Mouse (Mus musculus) heart, postnatal 0 days (tissue): Measurements from ENCODE around the gene Gm7257. TPM values are rescaled to one million over a fixed set of nuclear protein-coding genes. Genes with fewer than 3 reads are reported as not detected.

Experiments
- ATAC-seq: fragments of 200-750 bp; cut with Nextera tagmentation; 2 replicates; pipeline ENCODE4 v1.8.0; 2017; ENCODE audit warnings: low read depth, moderate number of reproducible peaks, moderate library complexity; ENCODE audit not compliant: insufficient read depth
- DNase-seq: peaks from one replicate; pipeline ENCODE4 v3.0.0-alpha.2; 2016; ENCODE audit warnings: low spot score
- H3K27ac ChIP-seq: fragments of 300-500 bp; sonication (generic); 2 replicates; pipeline ENCODE4 v1.5.1; 2014; ENCODE audit warnings: low read depth, mild to moderate bottlenecking
- H3K27me3 ChIP-seq: fragments of 300-500 bp; sonication (generic); 2 replicates; pipeline ENCODE4 v1.6.1; 2014; ENCODE audit warnings: low read length, mixed read lengths; ENCODE audit not compliant: control insufficient read depth, insufficient read depth
- H3K36me3 ChIP-seq: fragments of 300-500 bp; sonication (generic); replicated peaks from 2 replicates; pipeline ENCODE4 v1.6.1; 2014; ENCODE audit warnings: low read length, mixed read lengths; ENCODE audit not compliant: control insufficient read depth, insufficient read depth
- H3K4me1 ChIP-seq: fragments of 300-500 bp; sonication (generic); 2 replicates; pipeline ENCODE4 v1.6.1; 2014; ENCODE audit warnings: antibody characterized with exemption; ENCODE audit not compliant: control insufficient read depth, insufficient read depth
- H3K4me2 ChIP-seq: fragments of 300-500 bp; sonication (generic); 2 replicates; pipeline ENCODE4 v1.6.1; 2014; ENCODE audit warnings: low read depth, mild to moderate bottlenecking, low read length, moderate library complexity
- H3K4me3 ChIP-seq: fragments of 300-500 bp; sonication (generic); 2 replicates; pipeline ENCODE4 v1.5.1; 2014; ENCODE audit warnings: low read depth, low read length
- H3K9ac ChIP-seq: fragments of 300-500 bp; sonication (generic); replicated peaks from 2 replicates; pipeline ENCODE4 v1.6.1; 2014; ENCODE audit warnings: low read depth, low read length, mixed read lengths
- H3K9me3 ChIP-seq: fragments of 300-500 bp; sonication (generic); replicated peaks from 2 replicates; pipeline ENCODE4 v1.6.1; 2016; ENCODE audit warnings: low read length; ENCODE audit not compliant: control insufficient read depth
- CTCF ChIP-seq: IDR thresholded peaks from 2 replicates; pipeline ENCODE4 v1.5.1; 2016; ENCODE audit warnings: antibody characterized with exemption, control low read depth, low read depth
- EP300 ChIP-seq: IDR thresholded peaks from 2 replicates; pipeline ENCODE4 v1.6.1; 2016; ENCODE audit warnings: antibody characterized with exemption, low read depth
- WGBS: fragments of 180-500 bp; shearing (Covaris S2); extraction: QIAGEN DNeasy Blood & Tissue Kit; methylation state at CpG from one replicate; pipeline ENCODE4 v1.1.7; 2014; 5-methylcytosine and 5-hydroxymethylcytosine counted together
- polyA plus RNA-seq: library from polyadenylated mRNA; unstranded; fragments of >200 nt; fragmentation: Nextera tagmentation; extraction: Ambion mirVana; gene quantifications from 2 replicates; pipeline ENCODE4 v1.2.1, GENCODE M21; 2015
- total RNA-seq: library from RNA; depleted of rRNA; stranded (reverse); fragments of >200 nt; gene quantifications from 2 replicates; pipeline ENCODE4 v1.2.3, GENCODE M21; 2014; ENCODE audit warnings: low replicate concordance; rRNA removed

The Gm7257 gene
- not detected in 2 replicates for total RNA-seq
- not detected in 2 replicates for polyA plus RNA-seq

DNA sequence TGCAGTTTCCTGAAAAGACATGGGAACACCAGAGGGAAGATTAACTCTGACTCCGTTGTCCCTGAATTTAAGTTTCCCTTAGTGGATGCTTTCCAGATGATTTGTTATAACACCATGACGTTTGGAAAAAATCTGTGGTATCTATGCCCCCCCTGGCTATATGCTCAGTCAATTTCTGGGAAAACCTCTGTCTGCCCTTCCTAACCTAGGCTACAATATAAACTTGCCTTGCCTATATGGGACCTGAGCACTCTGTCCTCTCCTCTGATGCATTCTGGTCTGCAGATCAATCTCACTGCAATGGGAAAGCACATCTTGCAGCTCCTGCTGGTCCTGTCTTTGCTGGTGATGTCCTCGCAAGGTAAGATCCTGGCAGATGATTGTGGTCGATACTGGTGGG, at the start of gene Gm7257:
Gene Gm7257 (plus strand): TSS at position 301 of the 400 bp plus-strand sequence.
- H3K9ac ChIP-seq = no peak within 1 kb of the TSS
- H3K36me3 ChIP-seq = no peaks in the 10 kb centered on the region
- no peak for TF ChIP-seq EP300
- TF ChIP-seq CTCF = no peak
- WGBS = 67% methylated on average over 4 of the region's 4 CpGs
- ATAC-seq (no peak), DNase-seq (no peak)
- no peaks in the 10 kb centered on the region for H3K27me3 ChIP-seq
- H3K9me3 ChIP-seq = no peaks in the 10 kb centered on the region
- H3K4me2 ChIP-seq = no peak within 1 kb of the TSS
- no peak within 1 kb of the TSS for H3K27ac ChIP-seq
- H3K4me1 ChIP-seq = no peaks in the 10 kb centered on the region
- H3K4me3 ChIP-seq = no peak within 1 kb of the TSS

DNA sequence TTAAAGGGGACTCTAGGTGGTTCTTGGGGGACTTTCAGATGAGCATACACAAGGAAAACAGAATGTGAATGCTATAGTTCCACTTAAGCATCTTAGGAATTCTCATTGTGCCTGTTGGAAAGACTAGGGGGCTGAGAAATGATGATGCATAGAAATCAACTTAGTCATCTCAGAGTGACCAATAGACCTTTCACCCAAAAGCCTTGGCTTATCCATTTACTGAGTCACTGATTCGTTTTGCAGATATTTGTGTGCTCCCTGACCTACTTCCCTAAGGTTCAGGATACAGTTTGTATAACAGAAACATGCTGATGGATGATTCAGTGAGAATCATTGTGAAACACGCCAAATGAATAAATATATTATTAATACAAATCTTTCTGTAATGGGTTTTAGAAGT, 28.7 kb upstream of the Gm7257 start:
- Histone ChIP-seq H3K27me3 (no peaks in the 10 kb centered on the region), H3K4me3 (no peak overlapping the region), H3K4me1 (no peaks in the 10 kb centered on the region), H3K27ac (no peak overlapping the region), H3K36me3 (no peaks in the 10 kb centered on the region), H3K9ac (no peak overlapping the region), H3K9me3 (peaks cover 9% of the 10 kb centered on the region; the same call in 1 of the 2 replicates), H3K4me2 (no peak overlapping the region)
- DNase-seq = no peak
- ATAC-seq = no peak
- 33% methylated on average over 2 of the region's 2 CpGs for WGBS
- TF ChIP-seq CTCF (no peak), EP300 (no peak)

DNA sequence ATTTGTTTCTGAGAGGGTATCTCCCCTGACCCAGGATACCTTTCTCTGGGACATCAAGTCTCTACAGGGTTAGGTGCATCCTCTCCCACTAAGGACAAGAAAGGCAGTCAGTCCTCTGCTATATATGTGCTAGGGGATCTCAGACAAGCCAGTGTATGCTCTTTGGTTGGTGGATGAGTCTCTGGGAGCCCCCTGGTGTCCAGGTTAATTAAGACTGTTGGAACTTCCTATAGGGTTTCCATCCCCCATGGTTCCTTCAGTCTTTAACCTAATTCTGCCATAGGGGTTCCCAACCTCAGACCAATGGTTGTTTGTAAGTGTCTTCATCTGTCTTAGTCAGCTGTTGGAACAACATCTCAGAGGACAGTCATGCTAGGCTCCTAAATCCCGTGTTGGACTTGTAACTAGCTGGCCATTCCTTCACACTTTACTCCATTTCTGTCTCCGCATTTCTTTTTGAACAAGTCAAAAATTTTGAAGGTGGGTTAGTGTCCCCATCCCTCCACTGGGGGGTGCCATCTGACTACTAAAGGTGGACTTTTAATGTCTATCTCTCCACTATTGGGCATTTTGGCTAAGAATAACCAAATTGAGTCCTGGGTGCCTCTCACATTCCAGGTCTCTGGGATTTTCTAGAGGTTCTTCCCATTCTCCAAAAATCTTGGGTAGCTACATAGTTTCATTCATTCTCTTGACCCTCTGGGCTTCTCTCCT, 3.5 kb downstream of the Gm7257 start:
- no peak overlapping the region for H3K4me3 ChIP-seq
- no peaks in the 10 kb centered on the region for H3K4me1 ChIP-seq
- no peak overlapping the region for H3K4me2 ChIP-seq
- DNase-seq (no peak), ATAC-seq (no peak)
- no peaks in the 10 kb centered on the region for H3K27me3 ChIP-seq
- H3K9me3 ChIP-seq = no peaks in the 10 kb centered on the region
- H3K36me3 ChIP-seq = no peaks in the 10 kb centered on the region
- TF ChIP-seq EP300 (no peak), CTCF (peak; percentile 7; the same call in 1 of the 2 replicates)
- H3K27ac ChIP-seq = no peak overlapping the region
- H3K9ac ChIP-seq = no peak overlapping the region
- 32% methylated on average over 2 of the region's 2 CpGs for WGBS

DNA sequence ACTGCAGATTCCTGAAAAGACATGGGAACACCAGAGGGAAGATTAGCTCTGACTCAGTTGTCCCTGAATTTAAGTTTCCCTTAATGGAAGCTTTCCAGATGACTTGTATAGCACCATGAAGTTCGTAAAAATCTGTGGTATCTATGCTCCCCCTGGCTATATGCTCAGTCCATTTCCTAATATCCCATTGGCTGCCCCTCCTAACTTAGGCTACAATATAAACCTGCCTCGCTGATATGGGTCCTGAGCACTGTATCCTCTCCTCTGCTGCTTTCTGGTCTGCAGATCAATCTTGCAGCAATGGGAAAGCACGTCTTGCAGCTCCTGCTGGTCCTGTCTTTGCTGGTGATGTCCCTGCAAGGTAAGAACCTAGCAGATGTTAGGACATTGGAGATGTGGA, 43.7 kb downstream of the Gm7257 start, which contains the start of gene Gm9513:
Gene Gm9513 (plus strand): TSS at position 301 of the 400 bp plus-strand sequence.
- no peak for TF ChIP-seq EP300
- no peak for TF ChIP-seq CTCF
- ATAC-seq (no peak), DNase-seq (no peak)
- Histone ChIP-seq H3K9me3 (peaks cover 5% of the 10 kb centered on the region; the same call in 1 of the 2 replicates), H3K27me3 (no peaks in the 10 kb centered on the region), H3K27ac (no peak within 1 kb of the TSS), H3K4me2 (no peak within 1 kb of the TSS), H3K4me1 (no peaks in the 10 kb centered on the region), H3K4me3 (no peak within 1 kb of the TSS), H3K9ac (no peak within 1 kb of the TSS), H3K36me3 (no peaks in the 10 kb centered on the region)
- 49% methylated on average over 3 of the region's 3 CpGs for WGBS

Other genes with a start within 250 kb of the Gm7257 start
- gene Gm9513, start 43.8 kb downstream of the Gm7257 start, total RNA-seq = not detected in 2 replicates
- gene Gm9513, start 43.8 kb downstream of the Gm7257 start, polyA plus RNA-seq = not detected in 2 replicates
- gene Gm5615, start 110.1 kb downstream of the Gm7257 start, total RNA-seq = not detected in 2 replicates
- not detected in 2 replicates for gene Gm5615, start 110.1 kb downstream of the Gm7257 start, polyA plus RNA-seq
- gene Gm17689, start 150.8 kb downstream of the Gm7257 start, total RNA-seq = not detected in 2 replicates
- not detected in 2 replicates for gene Gm17689, start 150.8 kb downstream of the Gm7257 start, polyA plus RNA-seq
- gene A630095E13Rik, start 211.5 kb downstream of the Gm7257 start, total RNA-seq = not detected in 2 replicates
- not detected in 2 replicates for gene A630095E13Rik, start 211.5 kb downstream of the Gm7257 start, polyA plus RNA-seq